ENCODE assay signal across 12 mouse cellular contexts in the genomic region with DNA sequence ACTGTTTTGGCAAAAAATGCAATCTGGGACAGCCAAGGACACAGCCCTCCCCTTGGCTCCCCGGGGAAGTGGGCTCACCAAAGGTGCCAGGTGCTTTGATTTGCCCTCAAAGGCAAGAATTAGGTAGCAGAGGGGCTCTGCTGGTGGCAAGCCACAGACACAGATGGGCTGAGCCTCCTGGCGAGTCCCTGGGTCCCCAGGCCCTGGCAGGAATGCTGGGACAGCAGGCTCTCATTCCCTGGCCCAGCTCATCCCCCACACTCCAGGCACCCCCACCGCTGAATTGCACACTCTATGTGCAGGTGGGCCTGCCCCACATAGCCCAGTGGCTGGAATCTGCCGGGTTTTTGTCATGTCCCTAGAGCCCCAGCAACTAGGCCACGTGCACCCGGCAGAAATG.
DNase-seq lines count a peak whose midpoint lies in the region; ATAC-seq and TF ChIP-seq lines count a peak whose summit lies in the region.
"Had no signal": no experiment of that assay in that cellular context is flagged by ENCODE, and none has a peak within 500 bp of the region (broad histone marks: within the 10 kb centered on the region; RNA-seq: fewer than 3 reads in every experiment).

No protein-coding gene starts in this region.

- no peaks in the 10 kb centered on the region for H3K9me3 ChIP-seq in CH12.LX (replicated peaks; ENCODE audit: low read length)
- H3K9me3 ChIP-seq in forebrain, embryonic 12.5 days: no peaks in the 10 kb centered on the region
- H3K9me3 ChIP-seq in hindbrain, postnatal 0 days (ENCODE audit: low read length): no peaks in the 10 kb centered on the region
- H3K9me3 ChIP-seq: megakaryocyte, embryonic 14.5 days had no signal

- no peak overlapping the region for H3K4me2 ChIP-seq in CH12.LX (ENCODE audit: insufficient read depth, low read depth, poor library complexity, severe bottlenecking)
- no peak overlapping the region for H3K4me2 ChIP-seq in forebrain, embryonic 12.5 days
- H3K4me2 ChIP-seq in hindbrain, postnatal 0 days (ENCODE audit: low read depth, low read length): no peak overlapping the region

- peaks cover 0 to 1% of the 10 kb centered on the region in 2 experiments for H3K36me3 ChIP-seq in CH12.LX (replicated peaks in 1 of 2; ENCODE audit: control insufficient read depth in 1 of 2, insufficient read depth in 1 of 2, low read length in 1 of 2)
- peaks cover 17% of the 10 kb centered on the region; the same call in 1 of the 2 replicates for H3K36me3 ChIP-seq in forebrain, embryonic 12.5 days (replicated peaks)
- H3K36me3 ChIP-seq in hindbrain, postnatal 0 days (ENCODE audit: insufficient read depth, low read length): no peaks in the 10 kb centered on the region

- TF ChIP-seq EP300 in CH12.LX (IDR thresholded peaks at IDR 0.05; ENCODE audit: low read length): no peak

- no peak overlapping the region for H3K9ac ChIP-seq in CH12.LX (ENCODE audit: insufficient read depth, low read depth)
- H3K9ac ChIP-seq in forebrain, embryonic 12.5 days: peak overlapping the region; percentile 18; the same call in 1 of the 2 replicates
- no peak overlapping the region for H3K9ac ChIP-seq in hindbrain, postnatal 0 days (replicated peaks; ENCODE audit: low read length)

- no peaks in the 10 kb centered on the region for H3K27me3 ChIP-seq in CH12.LX (replicated peaks)
- no peaks in the 10 kb centered on the region for H3K27me3 ChIP-seq in forebrain, embryonic 12.5 days
- H3K27me3 ChIP-seq in hindbrain, postnatal 0 days (ENCODE audit: insufficient read depth, low read length): no peaks in the 10 kb centered on the region

- H3K4me3 ChIP-seq in CH12.LX (replicated peaks in 1 of 3; ENCODE audit: low read depth in 2 of 3, low read length in 2 of 3, poor library complexity in 1 of 3): no peak overlapping the region
- H3K4me3 ChIP-seq in forebrain, embryonic 12.5 days (replicated peaks): no peak overlapping the region
- no peak overlapping the region for H3K4me3 ChIP-seq in hindbrain, postnatal 0 days (ENCODE audit: low read length)
- H3K4me3 ChIP-seq: megakaryocyte, embryonic 14.5 days had no signal

- no peaks in the 10 kb centered on the region for H3K79me2 ChIP-seq in CH12.LX (replicated peaks; ENCODE audit: control insufficient read depth, extremely low read depth, insufficient read depth, poor library complexity, severe bottlenecking)

- peak; percentile 26; the same call in 1 of the 2 replicates for ATAC-seq in cerebellum, adult (ENCODE audit: insufficient number of reproducible peaks, low FRiP score, low TSS enrichment)
- no peak for ATAC-seq in forebrain, embryonic 12.5 days (ENCODE audit: low FRiP score)
- ATAC-seq in hindbrain, postnatal 0 days: peak; percentile 25; the same call in 1 of the 2 replicates
- ATAC-seq: CD4-positive, CD25-positive, alpha-beta regulatory T cell, adult 4 months had no signal

- dilution Hi-C loops in CH12.LX (cut with MboI; ENCODE audit: extremely low pct_ligation_motif_present, extremely low pct_unique_long_range_greater_than_20kb, low sequenced_read_pairs): no loop called here

- in situ Hi-C loops in CH12.LX (cut with MboI; ENCODE audit: low pct_ligation_motif_present, low pct_unique_long_range_greater_than_20kb, low sequenced_read_pairs): no loop called here

- TF ChIP-seq CTCF in CH12.LX (conservative IDR thresholded peaks at IDR 0.05 in 1 of 2, IDR thresholded peaks at IDR 0.05 in 1 of 2; ENCODE audit: low read depth in 2 of 2, low read length in 2 of 2): no peak
- no peak for TF ChIP-seq CTCF in hindbrain, postnatal 0 days (IDR thresholded peaks at IDR 0.05; ENCODE audit: low read depth)

- no peak for TF ChIP-seq POLR2A in CH12.LX (IDR thresholded peaks at IDR 0.05; ENCODE audit: low read depth, low read length)

- no peak overlapping the region for H3K27ac ChIP-seq in CH12.LX (ENCODE audit: insufficient read depth, low read depth)
- peak overlapping the region; percentile 88 for H3K27ac ChIP-seq in forebrain, embryonic 12.5 days
- H3K27ac ChIP-seq in hindbrain, postnatal 0 days: peak overlapping the region; percentile 85; the same call in 1 of the 2 replicates

- H3K4me1 ChIP-seq in CH12.LX (ENCODE audit: control insufficient read depth in 1 of 2, insufficient read depth in 2 of 2): peaks cover 6 to 49% of the 10 kb centered on the region in 2 experiments
- peaks cover 93% of the 10 kb centered on the region for H3K4me1 ChIP-seq in forebrain, embryonic 12.5 days
- H3K4me1 ChIP-seq in hindbrain, postnatal 0 days (ENCODE audit: insufficient read depth, low read length): peaks cover 74% of the 10 kb centered on the region

- no peak for DNase-seq in CH12.LX (ENCODE audit: extremely low read depth)
- peak; percentile 48 for DNase-seq in hindbrain, postnatal 0 days (ENCODE audit: low spot score)
- DNase-seq in right cerebral cortex, adult 2 months (ENCODE audit: low spot score in 2 of 2): no peak
- DNase-seq in urinary bladder, postnatal 25 days (ENCODE audit: low spot score): no peak
- DNase-seq in lung, postnatal 10 days: no peak
- DNase-seq in spleen, postnatal 14 days (ENCODE audit: low spot score in 2 of 2): no peak
- DNase-seq: kidney, postnatal 36 days; thymus, postnatal 14 days had no signal

- 67% methylated on average over 6 of the region's 6 CpGs for WGBS in forebrain, embryonic 12.5 days
- WGBS in hindbrain, postnatal 0 days: 36% methylated on average over 6 of the region's 6 CpGs

- TF ChIP-seq RAD21 in CH12.LX (IDR thresholded peaks at IDR 0.05; ENCODE audit: low read depth, low read length): no peak

TF ChIP-seq in CH12.LX, 34 proteins besides CTCF, POLR2A, EP300 and RAD21:
- TF ChIP-seq NELFE (IDR thresholded peaks at IDR 0.05; ENCODE audit: low read depth, low read length) (no peak), BHLHE40 (IDR thresholded peaks at IDR 0.05; ENCODE audit: low read depth, low read length) (peak; percentile 36)
